Mouse (Mus musculus) liver, adult 10 weeks (tissue): ENCODE measurements around the gene Clk2. TPM values are rescaled to one million over a fixed set of nuclear protein-coding genes. Genes with fewer than 3 reads are reported as not detected.

Experiments
- polyA plus RNA-seq: library from polyadenylated mRNA; stranded (reverse); fragments of 350-450 nt; fragmentation: Illumina TruSeq; extraction: RNeasy Lipid Tissue Mini Kit (QIAGEN cat#74804); gene quantifications from one replicate; pipeline ENCODE4 v1.2.3, GENCODE M21; 2014; ENCODE audit warnings: low read depth, low replicate concordance

Gene Clk2
- 8.1 TPM for polyA plus RNA-seq

GRCm38 (mm10) chr3:89164506-89165267 is at the start of gene Clk2:
Gene Clk2 (plus strand): TSS chr3:89164795.

DNA sequence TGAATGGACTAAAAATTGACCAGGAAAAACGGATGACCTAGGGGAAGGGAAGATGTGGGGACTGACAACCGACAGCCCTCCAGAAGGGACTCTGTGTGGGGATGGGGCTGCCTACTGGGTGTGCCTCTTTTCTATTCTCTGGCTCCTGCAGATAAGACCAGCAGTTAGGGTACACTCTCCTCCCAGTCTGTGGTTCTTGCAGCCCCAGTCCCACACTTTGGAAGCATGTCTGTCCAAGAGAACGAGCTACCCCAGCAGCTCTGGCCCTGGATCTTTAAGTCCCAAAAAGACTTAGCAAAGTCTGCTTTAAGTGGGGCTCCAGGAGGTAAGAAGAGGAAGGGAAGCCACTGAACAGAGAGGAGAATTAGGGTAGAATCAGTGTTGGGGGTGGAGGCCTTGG is 28.6 kb upstream of the Clk2 start, which contains the start of gene Pklr:
Gene Pklr, plus strand, starts transcription at position 185 of the 400 bp plus-strand sequence.

DNA sequence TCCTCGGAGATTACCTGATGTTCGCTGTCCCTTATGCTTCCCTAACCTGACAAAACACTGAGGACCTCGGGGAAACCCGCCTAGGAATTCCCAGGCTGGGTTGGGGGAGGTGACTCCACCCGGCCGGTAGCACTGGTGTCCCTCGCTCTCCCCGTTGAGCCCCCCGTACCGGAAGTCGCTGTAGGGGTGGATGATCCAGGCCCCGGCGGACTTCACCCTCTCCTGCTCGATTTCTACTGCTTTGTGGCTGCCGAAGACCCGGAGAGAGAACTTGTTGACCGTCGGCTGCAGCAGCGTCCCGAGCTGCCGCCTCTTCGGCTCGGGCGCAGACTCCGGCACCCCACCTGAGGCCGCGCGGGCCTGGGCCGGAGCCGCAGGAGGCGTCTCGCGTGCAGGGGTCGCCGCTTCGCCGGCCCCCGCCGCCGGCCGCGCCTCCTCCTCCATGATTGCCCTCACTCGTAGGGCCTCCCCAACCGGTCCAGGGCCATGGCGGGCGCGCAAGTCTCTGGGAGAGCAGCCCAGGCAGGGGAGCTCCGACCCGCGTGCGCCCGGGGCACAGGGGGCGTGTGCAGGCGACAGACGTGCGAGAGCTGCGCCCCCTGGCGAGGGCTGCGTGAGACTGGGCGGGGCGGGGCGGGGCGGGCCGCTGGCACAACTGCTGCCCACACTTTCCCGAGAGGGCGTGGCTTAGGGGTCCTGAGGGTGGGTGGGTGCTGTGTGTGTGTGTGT is 4.8 kb upstream of the Clk2 start, which contains the start of gene Hcn3:
Gene Hcn3, minus strand, starts transcription at position 581 of the 729 bp plus-strand sequence.

GRCm38 (mm10) chr3:89177242-89178106 is 12.9 kb downstream of the Clk2 start, which contains the start of gene Scamp3:
Gene Scamp3 (plus strand): TSS chr3:89177473.

GRCm38 (mm10) chr3:89183058-89183958 is 18.7 kb downstream of the Clk2 start, which contains the start of gene Fam189b:
Gene Fam189b (plus strand): TSS chr3:89183143.

GRCm38 (mm10) chr3:89202253-89203141 is 37.9 kb downstream of the Clk2 start, which contains the start of gene Gba:
Gene Gba (plus strand): TSS chr3:89202928.

GRCm38 (mm10) chr3:89214681-89215411 is 50.3 kb downstream of the Clk2 start, which contains the start of gene Thbs3:
Gene Thbs3 (plus strand): TSS chr3:89215180.

Other genes with a start within 250 kb of the Clk2 start
- 11.3 TPM for gene Ash1l, start 214.2 kb upstream of the Clk2 start, polyA plus RNA-seq
- gene Dap3, start 213.6 kb upstream of the Clk2 start, polyA plus RNA-seq = 59.9 TPM
- gene Rusc1, start 71.5 kb upstream of the Clk2 start, polyA plus RNA-seq = 1.8 TPM
- not detected for gene Gm43738, start 63.7 kb upstream of the Clk2 start, polyA plus RNA-seq
- 96.2 TPM for gene Fdps, start 62.8 kb upstream of the Clk2 start, polyA plus RNA-seq
- gene Pklr, start 28.7 kb upstream of the Clk2 start, polyA plus RNA-seq = 35.7 TPM
- not detected for gene Hcn3, start 4.6 kb upstream of the Clk2 start, polyA plus RNA-seq
- 9.4 TPM for gene Scamp3, start 12.7 kb downstream of the Clk2 start, polyA plus RNA-seq
- gene Fam189b, start 18.3 kb downstream of the Clk2 start, polyA plus RNA-seq = not detected
- 10.3 TPM for gene Gba, start 38.1 kb downstream of the Clk2 start, polyA plus RNA-seq
- not detected for gene Thbs3, start 50.4 kb downstream of the Clk2 start, polyA plus RNA-seq
- gene Mtx1, start 62.3 kb downstream of the Clk2 start, polyA plus RNA-seq = 32.9 TPM
- 0.87 TPM for gene Muc1, start 64.3 kb downstream of the Clk2 start, polyA plus RNA-seq
- 38.0 TPM for gene Krtcap2, start 81.2 kb downstream of the Clk2 start, polyA plus RNA-seq
- gene Trim46, start 81.5 kb downstream of the Clk2 start, polyA plus RNA-seq = not detected
- gene Dpm3, start 94.6 kb downstream of the Clk2 start, polyA plus RNA-seq = not detected
- 5.9 TPM for gene Slc50a1, start 105.8 kb downstream of the Clk2 start, polyA plus RNA-seq
- 11.2 TPM for gene Efna1, start 116.3 kb downstream of the Clk2 start, polyA plus RNA-seq
- gene Efna3, start 158.2 kb downstream of the Clk2 start, polyA plus RNA-seq = not detected
- not detected for gene Efna4, start 173.2 kb downstream of the Clk2 start, polyA plus RNA-seq
- gene Adam15, start 185.2 kb downstream of the Clk2 start, polyA plus RNA-seq = 0.74 TPM
- not detected for gene Dcst2, start 197.2 kb downstream of the Clk2 start, polyA plus RNA-seq
- gene Dcst1, start 200.5 kb downstream of the Clk2 start, polyA plus RNA-seq = not detected
- 6.9 TPM for gene Zbtb7b, start 230.0 kb downstream of the Clk2 start, polyA plus RNA-seq
- gene Lenep, start 238.0 kb downstream of the Clk2 start, polyA plus RNA-seq = 1.6 TPM
- gene Flad1, start 247.1 kb downstream of the Clk2 start, polyA plus RNA-seq = 3.2 TPM